In genomic region chr12:52242712-52243111, GRCm38 (mm10) we compare ENCODE assay signal across 21 mouse cellular contexts.
"Had no signal": no experiment of that assay in that cellular context is flagged by ENCODE, and none has a peak within 500 bp of the region (broad histone marks: within the 10 kb centered on the region; RNA-seq: fewer than 3 reads in every experiment).

No protein-coding gene starts in this region.

- H3K4me3 ChIP-seq: midbrain, embryonic 10.5 days; midbrain, embryonic 12.5 days; myocyte; neural tube, embryonic 13.5 days; neural tube, embryonic 15.5 days; stomach, embryonic 15.5 days had no signal

- DNase-seq: lung, adult 18-20 months; lung, embryonic 14.5 days; lung, postnatal 10 days; lung, postnatal 4 days; midbrain, embryonic 14.5 days; retina, postnatal 1 day; right cerebral cortex, adult 18-20 months; right cerebral cortex, postnatal 25 days; right cerebral cortex, postnatal 4 days; spleen, adult 18-20 months; thymus, adult 2 months; thymus, postnatal 25 days; thymus, postnatal 4 days had no signal

- H3K27me3 ChIP-seq: midbrain, embryonic 12.5 days; neural tube, embryonic 13.5 days; neural tube, embryonic 15.5 days; stomach, embryonic 15.5 days had no signal

- H3K4me2 ChIP-seq: lung, embryonic 14.5 days; midbrain, embryonic 12.5 days; neural tube, embryonic 13.5 days; neural tube, embryonic 15.5 days; stomach, embryonic 15.5 days had no signal

- H3K9me3 ChIP-seq: midbrain, embryonic 10.5 days; midbrain, embryonic 12.5 days; neural tube, embryonic 13.5 days; neural tube, embryonic 15.5 days; stomach, embryonic 15.5 days had no signal

- ATAC-seq: midbrain, embryonic 16.5 days had no signal

- H3K27ac ChIP-seq: midbrain, embryonic 10.5 days; midbrain, embryonic 12.5 days; neural tube, embryonic 13.5 days; neural tube, embryonic 15.5 days; stomach, embryonic 15.5 days; stomach, postnatal 0 days had no signal

- H3K9ac ChIP-seq: lung, embryonic 14.5 days; midbrain, embryonic 12.5 days; neural tube, embryonic 13.5 days; neural tube, embryonic 15.5 days; stomach, embryonic 15.5 days had no signal

- H3K4me1 ChIP-seq: midbrain, embryonic 10.5 days; neural tube, embryonic 13.5 days; neural tube, embryonic 15.5 days; stomach, embryonic 15.5 days had no signal

- H3K36me3 ChIP-seq: midbrain, embryonic 10.5 days; midbrain, embryonic 12.5 days; neural tube, embryonic 13.5 days; neural tube, embryonic 15.5 days; stomach, embryonic 15.5 days had no signal
